Comparison of ENCODE assay signal across 25 mouse cellular contexts in the genomic region with DNA sequence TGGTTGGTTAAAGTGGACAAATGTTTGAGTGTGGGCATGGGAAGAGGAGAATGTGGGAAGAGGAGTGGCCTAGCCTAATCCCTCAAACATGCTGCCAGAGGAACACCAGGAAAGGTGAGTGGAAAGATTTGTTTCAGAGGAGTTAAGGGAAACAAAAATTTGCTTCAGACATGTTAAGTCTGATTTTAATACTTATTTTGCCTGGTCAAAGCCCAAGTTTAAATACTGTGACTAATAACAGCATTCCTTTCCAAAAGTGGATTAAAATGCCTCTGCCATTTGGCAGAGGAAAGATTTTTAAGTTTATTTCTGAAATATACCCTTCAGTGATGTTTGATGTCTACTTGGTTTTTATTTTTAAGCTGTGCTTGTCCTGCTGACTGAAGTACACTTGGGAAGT.
DNase-seq lines count a peak whose midpoint lies in the region; ATAC-seq and TF ChIP-seq lines count a peak whose summit lies in the region.
"Had no signal": no experiment of that assay in that cellular context is flagged by ENCODE, and none has a peak within 500 bp of the region (broad histone marks: within the 10 kb centered on the region; RNA-seq: fewer than 3 reads in every experiment).

No protein-coding gene starts in this region.

- peaks cover 5% of the 10 kb centered on the region; the same call in 1 of the 2 replicates for H3K4me1 ChIP-seq in embryonic facial prominence, embryonic 13.5 days
- H3K4me1 ChIP-seq in embryonic facial prominence, embryonic 10.5 days = no peaks in the 10 kb centered on the region
- H3K4me1 ChIP-seq in embryonic facial prominence, embryonic 15.5 days = no peaks in the 10 kb centered on the region
- no peaks in the 10 kb centered on the region for H3K4me1 ChIP-seq in neural tube, embryonic 15.5 days
- H3K4me1 ChIP-seq: forebrain, embryonic 13.5 days; forebrain, embryonic 15.5 days had no signal

- DNase-seq in embryonic facial prominence, embryonic 10.5 days (ENCODE audit: low spot score) = no peak
- DNase-seq in Patski (ENCODE audit: low read depth, low spot score) = peak; percentile 54
- DNase-seq in fibroblast of lung, adult 2 months (ENCODE audit: low read depth) = peak; percentile 28
- DNase-seq in spleen, postnatal 14 days (ENCODE audit: low spot score in 2 of 2) = no peak
- DNase-seq in urinary bladder, postnatal 10 days (ENCODE audit: low spot score) = no peak
- DNase-seq: adrenal gland, adult 8-10 months; adrenal gland, postnatal 14 days; adrenal gland, postnatal 36 days; B cell, adult 2 months; cerebellum, adult 11-12 months; cerebellum, adult 2 months; cerebellum, adult 9-10 months; cerebellum, postnatal 10 days; cerebellum, postnatal 25 days; forebrain, postnatal 0 days had no signal

- no peak overlapping the region for H3K9ac ChIP-seq in embryonic facial prominence, embryonic 13.5 days
- H3K9ac ChIP-seq in embryonic facial prominence, embryonic 15.5 days = no peak overlapping the region
- no peak overlapping the region for H3K9ac ChIP-seq in neural tube, embryonic 15.5 days (replicated peaks)
- H3K9ac ChIP-seq: forebrain, embryonic 13.5 days; forebrain, embryonic 15.5 days; forebrain, postnatal 0 days had no signal

- no peaks in the 10 kb centered on the region for H3K36me3 ChIP-seq in embryonic facial prominence, embryonic 13.5 days
- H3K36me3 ChIP-seq in embryonic facial prominence, embryonic 10.5 days (replicated peaks) = no peaks in the 10 kb centered on the region
- no peaks in the 10 kb centered on the region for H3K36me3 ChIP-seq in embryonic facial prominence, embryonic 15.5 days
- no peaks in the 10 kb centered on the region for H3K36me3 ChIP-seq in neural tube, embryonic 15.5 days
- H3K36me3 ChIP-seq: forebrain, embryonic 15.5 days; G1E had no signal

- POLR2A ChIA-PET in Patski (lab: Charles Lee) = no interaction called here

- H3K27me3 ChIP-seq in embryonic facial prominence, embryonic 13.5 days = no peaks in the 10 kb centered on the region
- no peaks in the 10 kb centered on the region for H3K27me3 ChIP-seq in embryonic facial prominence, embryonic 10.5 days (replicated peaks; ENCODE audit: low read depth, poor library complexity, severe bottlenecking)
- H3K27me3 ChIP-seq in Patski = no peaks in the 10 kb centered on the region
- H3K27me3 ChIP-seq in embryonic facial prominence, embryonic 15.5 days = no peaks in the 10 kb centered on the region
- H3K27me3 ChIP-seq in neural tube, embryonic 15.5 days (replicated peaks) = no peaks in the 10 kb centered on the region
- H3K27me3 ChIP-seq: CH12.LX; forebrain, embryonic 13.5 days; forebrain, embryonic 15.5 days had no signal

- no peak for ATAC-seq in embryonic facial prominence, embryonic 13.5 days (ENCODE audit: insufficient number of reproducible peaks, insufficient read depth, low FRiP score, low TSS enrichment, low read depth)
- peak; percentile 44 for ATAC-seq in Patski
- ATAC-seq in embryonic facial prominence, embryonic 15.5 days (ENCODE audit: insufficient number of reproducible peaks, low FRiP score, low TSS enrichment, low read depth) = no peak
- no peak for ATAC-seq in neural tube, embryonic 15.5 days (ENCODE audit: low FRiP score)
- ATAC-seq: activated CD4-positive, CD25-positive, alpha-beta regulatory T cell, adult 4 months; CD4-positive, CD25-positive, alpha-beta regulatory T cell, adult 4 months; forebrain, embryonic 13.5 days; forebrain, embryonic 15.5 days; forebrain, postnatal 0 days had no signal

- no peaks in the 10 kb centered on the region for H3K9me3 ChIP-seq in embryonic facial prominence, embryonic 13.5 days
- H3K9me3 ChIP-seq in embryonic facial prominence, embryonic 10.5 days = no peaks in the 10 kb centered on the region
- no peaks in the 10 kb centered on the region for H3K9me3 ChIP-seq in embryonic facial prominence, embryonic 15.5 days (replicated peaks)
- no peaks in the 10 kb centered on the region for H3K9me3 ChIP-seq in neural tube, embryonic 15.5 days (replicated peaks)
- H3K9me3 ChIP-seq: forebrain, embryonic 13.5 days; forebrain, embryonic 15.5 days had no signal

- no peak for TF ChIP-seq CTCF in Patski (IDR thresholded peaks at IDR 0.05)

- H3K27ac ChIP-seq in embryonic facial prominence, embryonic 13.5 days = peak overlapping the region; percentile 22; the same call in 1 of the 2 replicates
- no peak overlapping the region for H3K27ac ChIP-seq in embryonic facial prominence, embryonic 10.5 days (replicated peaks)
- peak overlapping the region; percentile 49; the same call in 1 of the 2 replicates for H3K27ac ChIP-seq in embryonic facial prominence, embryonic 15.5 days (replicated peaks)
- no peak overlapping the region for H3K27ac ChIP-seq in neural tube, embryonic 15.5 days (replicated peaks)
- H3K27ac ChIP-seq: forebrain, embryonic 13.5 days; forebrain, embryonic 15.5 days had no signal

- CTCF ChIA-PET in Patski (lab: Charles Lee) = interaction anchor here (1.3 to 1.4 kb wide), 2 partner anchors 16 to 18 kb away, joined by 3 read pairs; no protein-coding TSS in a partner anchor

- H3K4me2 ChIP-seq in embryonic facial prominence, embryonic 13.5 days = no peak overlapping the region
- no peak overlapping the region for H3K4me2 ChIP-seq in embryonic facial prominence, embryonic 15.5 days (replicated peaks)
- H3K4me2 ChIP-seq in neural tube, embryonic 15.5 days = no peak overlapping the region
- H3K4me2 ChIP-seq: forebrain, embryonic 13.5 days; forebrain, embryonic 15.5 days had no signal

- in situ Hi-C loops in Patski (cut with MboI; ENCODE audit: low pct_unique_long_range_greater_than_20kb) = no loop called here

- no peak overlapping the region for H3K4me3 ChIP-seq in embryonic facial prominence, embryonic 13.5 days
- H3K4me3 ChIP-seq in embryonic facial prominence, embryonic 10.5 days = no peak overlapping the region
- H3K4me3 ChIP-seq in embryonic facial prominence, embryonic 15.5 days (replicated peaks) = no peak overlapping the region
- no peak overlapping the region for H3K4me3 ChIP-seq in neural tube, embryonic 15.5 days (replicated peaks)
- H3K4me3 ChIP-seq: erythroblast, embryonic 14.5 days; forebrain, embryonic 13.5 days; forebrain, embryonic 15.5 days had no signal

Comparison
In these comparisons a context has a peak if more than half of its experiments do, and no peak if none do; other contexts are left out.
1. H3K27ac ChIP-seq: peak in embryonic facial prominence, embryonic 13.5 days (single experiment) and embryonic facial prominence, embryonic 15.5 days (single experiment); none in embryonic facial prominence, embryonic 10.5 days (single experiment) and neural tube, embryonic 15.5 days (single experiment).
2. DNase-seq: peak in Patski (single experiment) and fibroblast of lung, adult 2 months (single experiment); none in embryonic facial prominence, embryonic 10.5 days (single experiment), spleen, postnatal 14 days (0 of 2) and urinary bladder, postnatal 10 days (single experiment).